Mouse (Mus musculus): ENCODE data around the gene Mfng. TPM values are rescaled to one million over a fixed set of nuclear protein-coding genes. Genes with fewer than 3 reads are reported as not detected.
A peak's percentile ranks its signal among the peaks of the same experiment; 100 is the strongest.

The Mfng gene
- total RNA-seq, 1 experiment from 2014 or later = 14.5 TPM

DNA sequence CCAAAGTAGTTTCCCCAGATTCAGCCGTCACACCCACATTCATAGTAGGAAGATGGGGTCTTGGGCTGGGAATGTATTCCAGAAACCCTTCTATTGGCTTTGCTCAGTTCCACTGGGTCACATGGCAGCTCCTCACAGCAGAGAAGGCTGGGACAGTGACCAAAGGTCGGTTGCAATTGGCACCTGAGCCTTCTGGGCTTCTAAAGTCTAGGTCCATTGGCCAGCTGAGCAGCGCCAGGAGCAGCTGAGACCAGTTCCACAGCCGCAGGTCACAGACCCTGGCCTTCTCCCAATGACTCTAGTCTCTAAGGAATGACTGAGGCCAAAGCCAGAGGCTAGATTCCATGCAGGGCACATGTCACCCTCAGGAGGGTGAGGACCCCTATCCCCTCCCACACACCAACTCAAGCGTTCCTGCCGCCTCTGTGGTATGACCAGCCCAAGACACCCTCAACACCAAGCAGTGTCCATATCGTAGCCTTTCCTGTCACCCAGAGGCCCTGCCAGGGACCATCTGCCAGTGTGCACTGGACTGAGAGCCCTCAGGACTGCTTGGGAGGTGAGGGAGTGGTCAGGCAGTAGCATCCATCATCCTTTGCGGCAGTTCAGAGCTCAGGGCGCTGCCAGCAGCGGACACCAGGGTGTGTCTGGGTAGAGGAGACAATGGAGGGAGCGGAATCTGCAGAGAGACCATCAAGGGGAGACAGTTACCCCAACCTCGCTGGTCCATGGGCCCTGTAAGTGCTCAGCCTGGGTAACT is 17.1 kb downstream of the Mfng start:
- no peak for DNase-seq

DNA sequence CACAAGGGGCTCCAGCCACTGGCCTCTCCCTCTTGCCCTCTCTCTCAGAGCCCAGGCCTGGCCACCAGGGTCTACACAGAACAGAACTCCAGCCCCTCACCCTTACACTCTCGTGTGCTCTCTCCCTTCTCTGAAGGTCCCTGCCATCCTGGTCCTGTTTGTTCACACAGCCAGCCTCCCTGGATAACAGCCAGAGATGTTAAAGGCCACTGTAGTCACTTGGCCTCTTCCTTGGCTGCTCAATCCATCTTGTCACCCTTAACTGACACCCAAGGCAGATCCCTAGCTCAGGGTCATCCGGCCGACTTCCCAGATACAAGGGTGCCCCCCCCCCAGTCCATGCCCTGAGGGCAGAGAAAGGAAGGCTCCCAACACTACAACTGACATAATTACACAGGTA is 18.0 kb downstream of the Mfng start:
- DNase-seq = no peak

DNA sequence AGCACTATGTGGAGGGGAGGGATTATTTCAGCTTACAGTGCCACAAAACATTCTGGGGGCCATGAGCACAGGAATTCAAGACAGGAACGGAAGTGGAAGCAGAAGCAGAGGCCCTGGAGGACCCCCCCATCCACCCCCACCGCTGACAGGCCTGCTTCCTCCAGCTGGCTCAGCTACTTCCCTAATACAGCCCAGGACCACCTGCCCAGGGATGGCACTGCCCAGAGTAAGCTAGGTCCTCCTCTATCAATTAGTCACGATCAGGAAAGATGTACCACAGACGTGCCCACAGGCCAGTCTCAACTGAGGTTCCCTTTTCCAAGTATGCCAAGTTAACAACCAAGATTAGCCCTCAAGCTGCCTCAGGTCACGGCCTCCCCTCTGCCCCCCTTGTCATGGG is 19.1 kb downstream of the Mfng start:
- no peak for DNase-seq

DNA sequence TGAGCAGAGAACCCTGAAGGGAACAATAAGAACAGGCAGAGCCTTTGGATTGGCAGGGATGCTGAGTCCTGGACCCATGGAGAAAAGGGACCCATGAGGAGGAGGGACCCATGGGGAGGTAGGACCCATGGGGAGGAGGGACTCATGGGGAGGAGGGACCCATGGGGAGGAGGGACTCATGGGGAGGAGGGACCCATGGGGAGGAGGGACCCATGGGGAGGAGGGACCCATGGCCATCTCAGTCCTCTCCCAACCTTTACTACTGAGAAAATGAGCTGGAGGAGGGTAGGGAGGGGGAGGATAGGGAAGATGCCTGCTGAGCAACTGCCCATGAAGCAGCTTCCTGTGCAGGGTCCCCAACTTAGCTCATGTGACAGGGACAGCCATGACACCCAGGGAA is 20.3 kb downstream of the Mfng start:
- no peak for DNase-seq

DNA sequence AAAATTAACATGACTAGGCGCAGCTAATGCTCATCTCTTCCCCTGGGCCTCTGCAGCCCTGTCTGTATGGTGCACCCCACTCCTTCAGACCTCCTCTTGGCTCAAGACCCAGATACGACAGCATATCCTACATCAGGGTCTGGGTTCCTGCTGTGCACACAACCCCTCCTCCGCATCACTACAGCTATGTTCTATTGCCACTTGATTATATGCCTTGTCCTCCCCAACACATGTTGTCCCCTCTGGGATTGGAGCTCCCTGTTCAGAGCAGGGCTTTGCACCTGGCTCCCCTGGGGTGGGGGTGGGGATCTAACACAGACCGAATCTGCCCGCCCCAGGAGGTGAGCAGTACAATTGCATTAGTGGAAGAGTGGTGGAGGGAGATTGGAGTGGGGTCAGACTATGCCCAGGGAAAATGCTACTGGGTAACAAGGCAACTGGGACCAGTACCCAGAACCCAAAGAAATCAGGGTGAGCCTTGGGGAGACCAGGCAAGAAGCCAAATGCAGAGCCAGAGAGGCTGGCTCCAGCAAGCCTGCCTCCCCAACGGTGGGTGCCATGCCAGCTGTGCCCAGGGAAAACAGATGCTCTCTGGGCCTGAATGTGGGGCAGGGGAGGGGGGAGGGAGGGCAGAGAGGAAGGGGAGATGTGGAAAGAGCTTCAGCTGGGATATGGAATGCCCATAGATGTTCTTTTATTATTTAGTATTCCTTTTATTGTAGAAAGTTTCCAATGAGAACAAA is 22.5 kb downstream of the Mfng start:
- DNase-seq = no peak

DNA sequence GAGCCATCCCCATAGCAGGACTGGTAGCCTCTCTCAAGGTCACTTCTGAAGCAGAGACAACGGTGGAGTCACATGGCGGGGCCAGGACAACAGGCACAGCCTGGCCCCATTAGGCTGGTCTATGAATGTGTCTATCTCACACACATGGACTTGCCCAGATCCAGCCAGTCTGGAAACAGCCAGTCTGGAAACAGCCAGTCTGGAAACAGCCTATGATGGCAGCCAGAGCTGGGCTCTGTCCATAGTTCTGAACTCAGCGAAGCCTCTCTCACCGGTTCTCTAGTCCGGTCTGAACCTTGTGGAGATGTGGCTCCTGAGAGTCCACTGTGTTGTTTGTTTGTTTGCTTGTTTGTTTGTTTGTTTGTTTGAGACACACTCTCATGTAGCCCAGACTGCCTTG is 23.4 kb downstream of the Mfng start:
- DNase-seq = no peak

DNA sequence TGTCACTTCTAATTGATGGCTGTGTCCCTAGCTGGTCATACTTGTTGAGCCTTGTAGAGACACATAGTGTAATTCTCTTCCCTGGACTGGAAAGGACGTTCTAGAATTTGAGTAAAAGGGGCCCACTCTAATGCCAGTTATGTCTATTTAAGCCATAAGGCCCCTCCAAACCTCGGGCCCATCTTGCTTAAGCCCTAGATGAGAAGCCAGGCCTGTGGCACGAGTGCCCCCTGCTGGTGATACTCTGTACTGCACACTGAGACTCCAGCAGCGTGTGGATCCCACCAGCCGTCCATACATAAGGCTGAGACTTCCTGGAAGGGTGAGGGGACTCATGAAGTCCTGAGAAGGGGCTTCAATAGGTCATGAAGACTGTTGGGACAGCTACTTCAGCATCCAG is 29.1 kb downstream of the Mfng start:
- DNase-seq = peak; percentile 79

DNA sequence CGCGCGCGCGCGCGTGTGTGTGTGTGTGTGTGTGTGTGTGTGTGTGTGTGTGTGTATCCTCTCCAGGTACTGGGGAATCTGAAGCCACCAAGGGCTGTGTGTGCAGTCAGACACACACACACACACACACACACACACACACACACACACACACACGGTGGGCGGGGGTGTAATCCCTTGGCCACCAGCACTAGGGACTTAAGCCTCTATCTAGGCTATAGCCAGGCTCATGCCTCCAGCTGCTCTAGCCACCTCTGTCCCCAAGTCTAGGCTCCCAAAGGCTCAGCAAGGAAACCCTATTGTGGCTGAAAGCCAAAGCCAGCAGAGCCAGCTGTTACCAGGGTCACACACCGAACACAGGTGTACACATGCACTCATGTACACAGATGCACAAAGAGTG is 30.4 kb downstream of the Mfng start:
- DNase-seq = no peak

DNA sequence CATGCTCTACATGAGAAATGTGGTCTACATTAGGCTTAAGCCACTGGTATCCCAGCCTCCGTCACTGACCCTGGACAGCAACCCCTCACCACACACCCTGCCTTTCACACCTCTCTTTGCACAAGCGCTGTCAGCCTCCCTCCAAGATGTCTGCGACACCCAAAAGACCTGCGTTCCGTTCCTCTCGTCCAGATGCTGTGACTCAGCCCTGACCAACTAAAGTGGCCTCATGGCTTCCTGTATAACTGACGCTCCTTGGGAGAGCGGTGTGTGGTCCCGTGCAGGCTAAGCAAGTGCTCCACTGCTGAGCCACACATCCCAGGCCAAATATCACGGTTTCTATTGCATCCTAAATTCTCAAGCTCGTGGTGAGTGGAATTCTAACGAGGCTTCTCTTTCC is 32.6 kb downstream of the Mfng start:
- DNase-seq = no peak

DNA sequence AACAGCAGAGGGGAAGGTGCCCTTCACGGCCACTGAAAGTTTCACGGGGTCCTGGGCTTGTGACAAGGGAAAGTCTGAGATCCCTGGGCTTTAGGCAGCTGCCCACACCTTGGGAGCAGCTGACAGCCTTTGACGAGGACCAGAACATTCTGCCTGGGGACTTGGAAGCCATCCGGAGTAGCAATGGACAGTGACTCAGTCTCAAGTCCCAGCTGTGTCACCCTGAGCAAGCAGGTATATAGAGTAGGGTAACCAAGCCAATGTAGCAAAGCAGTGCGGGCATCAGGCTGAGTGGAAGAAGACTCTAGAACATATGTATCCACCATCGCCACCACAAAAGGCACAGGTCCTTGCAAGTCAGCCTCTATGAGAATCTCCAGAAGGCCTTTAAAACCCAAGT is 36.1 kb downstream of the Mfng start:
- DNase-seq = no peak

DNA sequence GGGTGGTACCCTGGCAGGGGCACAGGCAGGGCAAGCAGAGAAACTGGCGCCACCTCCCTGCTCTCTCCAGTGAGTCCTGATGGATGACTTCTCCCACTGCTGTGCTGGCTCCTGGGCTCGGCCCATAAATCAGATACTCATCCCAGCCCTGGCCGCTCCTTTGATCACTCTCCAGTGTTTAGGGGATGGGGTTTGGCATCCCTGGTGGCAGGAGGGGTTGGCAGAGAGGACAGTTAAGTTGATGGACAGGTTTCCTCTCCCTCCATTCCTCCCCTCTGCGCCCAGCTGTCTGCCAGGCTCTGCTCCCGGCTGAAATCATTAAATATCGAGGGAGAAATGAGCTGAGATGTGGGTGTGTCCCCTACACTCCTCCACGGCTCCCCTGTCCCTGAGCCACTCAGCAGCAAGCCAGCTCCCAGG is 36.6 kb downstream of the Mfng start:
- peak; percentile 43 for DNase-seq

DNA sequence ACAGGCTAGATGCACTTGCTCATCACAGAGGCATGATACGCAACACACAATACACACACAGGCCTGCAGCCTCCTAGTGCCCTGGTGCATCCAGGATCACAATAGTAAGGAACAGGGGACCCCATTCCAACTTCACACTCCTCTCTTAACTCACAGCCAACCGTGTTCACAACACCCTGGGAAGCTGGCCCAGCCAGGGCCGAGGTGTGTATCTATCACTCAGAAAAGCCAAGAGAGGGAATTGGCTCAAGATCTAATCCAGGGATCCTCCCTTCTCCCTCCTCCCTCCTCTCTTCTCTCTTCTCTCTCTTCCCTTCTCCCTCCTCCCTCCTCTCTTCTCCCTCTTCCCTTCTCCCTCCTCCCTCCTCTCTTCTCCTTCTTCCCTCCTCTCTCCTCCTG is 37.1 kb downstream of the Mfng start:
- no peak for DNase-seq

DNA sequence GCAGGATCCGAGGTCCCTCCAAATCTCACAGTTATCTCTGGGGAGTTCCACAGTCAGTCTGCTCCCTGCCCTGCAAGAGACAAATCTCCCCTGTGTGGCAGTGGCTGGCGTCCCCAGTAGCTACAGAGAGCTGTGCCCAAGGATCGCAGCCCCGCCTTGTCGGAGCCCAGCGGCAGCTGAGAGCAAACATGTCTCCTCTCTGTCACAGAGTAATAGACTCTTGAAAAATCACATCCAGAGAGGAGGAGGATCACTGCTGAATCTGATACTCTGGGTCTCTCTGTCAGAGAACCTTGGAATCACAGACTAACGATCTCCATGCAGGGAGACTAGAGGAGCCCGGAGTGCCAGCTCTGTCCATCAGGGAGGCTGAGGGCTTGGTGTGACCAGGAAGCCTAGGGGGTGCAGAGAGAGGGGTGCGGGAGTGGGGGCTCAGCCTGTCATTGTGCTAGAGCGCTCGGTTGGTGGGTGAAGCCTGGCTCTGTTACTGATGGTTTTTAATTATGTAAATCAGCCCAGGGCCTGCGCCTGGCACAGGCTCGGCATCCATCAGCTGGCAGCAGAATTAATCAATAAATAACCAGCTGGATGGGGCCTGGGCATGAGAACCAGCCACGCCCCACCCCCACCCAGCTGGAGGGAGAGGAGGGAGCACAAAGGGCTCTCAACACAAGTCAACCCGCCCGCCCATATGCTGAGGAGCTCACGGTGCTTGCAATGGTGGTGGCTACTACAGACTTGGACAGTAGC is 37.7 kb downstream of the Mfng start:
- no peak for DNase-seq

DNA sequence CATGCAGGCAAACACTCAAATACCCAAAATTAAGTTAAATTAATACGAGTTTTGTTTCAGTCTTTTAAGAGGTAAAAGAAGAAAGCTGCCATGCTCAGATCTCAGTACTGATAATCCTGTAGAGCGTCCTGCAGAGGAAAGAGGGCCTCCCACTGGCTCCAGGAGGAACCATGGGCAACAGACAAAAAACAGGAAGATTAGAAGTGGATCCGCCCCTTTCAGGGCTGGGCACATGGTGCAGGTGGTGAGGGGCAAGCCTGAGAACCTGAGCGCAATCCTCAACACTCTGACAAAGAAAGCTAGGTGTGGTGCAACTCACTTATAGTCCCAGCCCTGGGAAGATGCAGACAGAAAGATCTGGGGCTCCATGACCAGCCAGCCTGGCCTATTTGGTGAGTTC is 41.4 kb downstream of the Mfng start:
- DNase-seq = no peak

DNA sequence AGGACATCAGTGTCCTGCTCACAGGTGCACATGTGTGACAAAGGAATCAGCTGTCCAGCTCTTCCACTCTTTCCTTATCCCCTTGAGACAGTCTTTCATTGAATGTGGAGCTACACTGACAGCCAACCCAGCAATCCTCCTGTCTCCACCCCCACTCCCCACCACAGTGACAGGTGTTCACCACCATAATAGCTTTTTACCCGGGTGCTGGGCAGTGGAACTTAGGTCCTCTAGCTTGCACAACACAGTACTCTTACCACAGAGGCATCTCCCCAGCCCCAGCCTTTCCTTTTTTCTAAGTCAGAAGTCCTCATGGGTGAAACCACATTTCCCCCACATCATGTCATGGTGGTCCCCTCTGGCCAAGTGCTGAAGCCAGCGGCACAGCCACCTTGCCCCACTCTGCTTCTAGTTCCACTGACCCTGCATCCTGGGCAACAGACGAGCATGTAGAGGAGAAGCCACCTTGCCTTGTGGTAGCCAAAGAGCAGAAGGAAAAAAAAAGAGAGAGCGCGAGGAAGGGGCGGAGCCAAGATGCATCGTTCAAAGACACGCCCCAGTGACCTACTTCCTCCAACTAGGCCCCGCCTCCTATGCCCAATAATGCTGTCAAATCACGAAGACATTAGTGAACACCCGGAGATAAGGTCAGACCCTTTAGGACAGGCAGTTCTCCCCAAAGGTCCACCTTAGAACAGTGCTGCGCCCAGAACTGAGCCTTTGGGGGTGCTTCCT is 42.8 kb downstream of the Mfng start:
- DNase-seq = no peak

DNA sequence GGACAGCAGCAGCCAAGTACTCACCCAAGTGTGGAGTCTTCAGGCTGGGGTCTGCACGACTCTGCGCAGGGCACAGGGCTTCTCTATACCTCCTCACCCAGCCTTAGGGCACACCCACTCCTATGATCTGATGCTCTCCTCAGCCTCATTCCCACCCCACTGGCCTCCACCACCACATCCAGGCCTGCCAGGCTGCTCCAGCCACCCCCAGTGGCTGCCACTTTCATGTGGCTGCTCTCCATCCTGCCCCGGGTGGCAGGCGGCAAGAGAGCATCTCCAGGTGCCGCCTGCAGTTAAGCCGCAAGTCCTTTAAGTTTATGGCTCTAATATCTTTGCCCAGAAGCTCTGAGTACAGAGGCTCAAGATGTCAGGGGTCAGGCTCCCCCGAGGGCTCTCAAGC is 46.6 kb downstream of the Mfng start:
- no peak for DNase-seq

DNA sequence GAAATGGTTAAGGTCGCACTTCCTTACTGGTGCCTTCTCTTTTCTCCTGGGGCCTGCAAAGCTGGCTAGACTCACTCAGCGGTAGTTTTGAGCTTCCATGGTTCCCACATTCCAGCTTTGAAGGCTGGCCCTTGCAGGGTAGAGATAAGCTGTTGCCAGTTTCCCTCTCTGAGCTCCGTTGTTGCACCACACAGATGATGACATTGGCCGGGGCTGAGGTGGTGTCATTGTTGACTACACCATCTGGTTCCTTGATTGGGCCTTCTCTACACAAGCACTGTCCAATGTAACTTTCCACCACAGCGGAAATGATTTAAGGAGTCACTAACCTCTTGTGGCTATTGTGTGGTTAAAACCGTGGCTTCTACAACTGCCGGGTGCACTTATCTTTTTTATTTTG is 52.7 kb downstream of the Mfng start:
- DNase-seq = peak; percentile 52

DNA sequence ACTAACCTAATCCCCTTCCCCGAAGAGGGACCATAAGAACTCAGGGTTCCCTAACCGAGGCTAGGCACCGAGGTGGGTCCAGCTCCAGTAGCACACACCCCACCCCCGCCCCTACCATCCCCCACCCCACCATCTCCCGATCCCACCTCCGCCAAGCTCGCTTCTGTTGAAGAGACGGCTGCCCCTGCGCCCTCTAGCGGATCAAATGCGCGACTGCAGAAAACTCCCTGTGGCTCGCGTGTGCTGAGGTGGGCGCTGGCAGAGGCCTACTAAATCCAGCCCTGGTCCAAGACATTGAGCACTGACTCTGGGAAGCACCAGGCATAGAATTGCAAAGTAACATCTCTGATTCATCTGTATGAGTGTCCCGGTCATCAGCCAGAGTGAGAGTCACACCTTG is 53.2 kb downstream of the Mfng start:
- DNase-seq = peak; percentile 65

DNA sequence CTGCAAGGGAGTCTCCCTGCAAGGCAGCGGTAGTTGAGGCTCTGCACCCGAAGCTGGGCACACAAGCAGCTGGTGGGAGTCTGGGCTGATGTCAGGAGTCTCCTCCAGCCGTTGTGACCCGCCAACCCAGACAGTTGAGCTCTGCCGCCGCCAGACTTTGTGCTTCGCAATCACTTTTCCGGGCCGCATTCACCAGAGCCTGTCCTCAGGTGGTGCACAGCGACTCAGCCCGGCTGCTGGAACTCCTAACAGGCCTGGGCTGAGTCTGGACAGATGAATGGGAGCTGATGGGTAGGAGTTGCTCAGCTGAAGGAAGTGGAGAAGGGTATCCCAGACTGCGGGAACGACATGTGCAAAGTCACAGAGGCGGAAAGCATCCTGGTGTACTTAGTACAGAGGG is 53.9 kb downstream of the Mfng start:
- DNase-seq = no peak

DNA sequence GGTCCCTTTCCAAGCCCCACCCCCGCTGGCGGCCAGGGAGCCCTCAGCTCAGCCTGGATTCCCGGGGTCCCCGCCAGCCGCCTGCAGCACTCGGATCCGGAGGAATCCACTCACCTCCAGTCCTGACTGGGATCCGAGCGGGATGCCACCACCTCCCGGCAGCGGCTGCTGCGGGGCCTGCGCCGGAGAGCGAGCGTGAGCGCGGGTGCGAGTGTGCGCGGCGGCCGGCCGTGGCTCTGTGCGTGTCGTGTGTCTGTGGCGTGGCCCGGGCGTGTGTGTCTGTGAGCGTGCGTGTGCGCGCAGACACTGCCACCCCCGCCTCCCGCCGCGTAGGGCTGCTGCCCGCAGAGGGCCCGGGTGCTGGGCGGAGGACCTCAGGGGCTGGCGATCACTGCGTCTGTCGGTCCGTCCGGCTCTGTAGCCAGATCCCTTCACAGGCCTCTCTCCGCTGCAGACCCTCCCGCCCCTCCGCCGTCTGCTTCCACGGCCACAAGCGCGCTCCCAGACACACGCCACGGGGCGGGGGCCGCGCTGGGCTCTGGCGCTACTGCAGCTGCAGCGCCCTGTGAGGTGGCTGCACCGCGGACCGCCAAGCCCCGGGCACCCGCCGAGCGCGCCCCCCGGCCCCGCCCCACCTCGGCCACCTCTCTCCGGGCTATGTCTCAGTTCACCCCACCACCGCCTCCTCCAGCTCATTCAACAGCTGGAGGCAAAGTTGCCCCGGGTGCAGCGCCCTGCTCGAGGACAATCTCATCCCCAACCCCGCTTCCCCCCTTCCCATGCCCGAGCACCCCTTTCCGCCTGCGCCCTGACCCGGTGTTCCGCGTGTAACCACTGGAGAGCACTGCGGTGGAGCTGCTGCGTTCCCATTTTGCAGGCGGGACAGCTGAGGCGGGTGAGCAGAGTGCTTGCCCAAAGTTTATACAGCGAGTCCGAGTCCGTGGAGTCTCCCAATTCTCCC is 54.7 kb downstream of the Mfng start, which contains the start of gene Elfn2:
Gene Elfn2, minus strand, starts transcription at position 482 of the 961 bp plus-strand sequence.
- no peak for DNase-seq

DNA sequence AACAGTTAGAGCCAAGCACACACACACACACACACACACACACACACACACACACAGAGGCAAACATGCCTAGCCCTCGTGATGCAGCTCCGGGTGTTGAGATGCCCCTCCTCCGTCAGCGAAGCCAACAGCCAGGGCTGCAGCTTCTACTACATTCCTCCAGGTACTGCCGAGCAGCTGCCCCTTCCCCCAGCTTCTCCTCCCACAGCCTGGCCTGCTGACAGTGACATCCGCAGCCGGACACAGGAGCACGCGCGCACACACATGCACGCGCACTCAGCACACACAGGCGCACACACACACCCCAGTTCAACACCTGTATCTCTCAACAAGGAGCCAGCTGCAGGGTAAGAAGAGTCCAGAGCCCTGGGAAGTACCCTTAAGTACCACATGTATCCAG is 56.3 kb downstream of the Mfng start:
- DNase-seq = no peak
